Mouse (Mus musculus) embryonic facial prominence, embryonic 10.5 days (tissue): Measurements from ENCODE around the gene Pskh1. TPM values are rescaled to one million over a fixed set of nuclear protein-coding genes. Genes with fewer than 3 reads are reported as not detected.
A peak's percentile ranks its signal among the peaks of the same experiment; 100 is the strongest.

ENCODE experiments used
- DNase-seq: peaks from one replicate; pipeline ENCODE4 v3.0.0-alpha.2; 2017; ENCODE audit warnings: low spot score
- H3K27ac ChIP-seq: fragments of 300-500 bp; sonication (generic); replicated peaks from 2 replicates; pipeline ENCODE4 v1.5.1; 2016; ENCODE audit warnings: mild to moderate bottlenecking
- H3K27me3 ChIP-seq: fragments of 300-500 bp; sonication (generic); replicated peaks from 2 replicates; pipeline ENCODE4 v1.6.1; 2016; ENCODE audit warnings: low read depth, mild to moderate bottlenecking; ENCODE audit not compliant: poor library complexity, severe bottlenecking
- H3K36me3 ChIP-seq: fragments of 300-500 bp; sonication (generic); replicated peaks from 2 replicates; pipeline ENCODE4 v1.6.1; 2016; ENCODE audit warnings: mild to moderate bottlenecking, moderate library complexity
- H3K4me1 ChIP-seq: fragments of 300-500 bp; sonication (generic); 2 replicates; pipeline ENCODE4 v1.6.1; 2016
- H3K4me3 ChIP-seq: fragments of 300-500 bp; sonication (generic); 2 replicates; pipeline ENCODE4 v1.5.1; 2016; ENCODE audit warnings: mild to moderate bottlenecking, moderate library complexity
- H3K9me3 ChIP-seq: fragments of 300-500 bp; sonication (generic); 2 replicates; pipeline ENCODE4 v1.6.1; 2016; ENCODE audit warnings: mild to moderate bottlenecking
- WGBS: fragments of 180-500 bp; shearing (Covaris S2); methylation state at CpG from one replicate; pipeline ENCODE4 v1.1.7; 2016; 5-methylcytosine and 5-hydroxymethylcytosine counted together
- polyA plus RNA-seq: library from polyadenylated mRNA; unstranded; fragments of >200 nt; fragmentation: Nextera tagmentation; extraction: Ambion mirVana; gene quantifications from 2 replicates; pipeline ENCODE4 v1.2.1, GENCODE M21; 2016

Pskh1 gene
- polyA plus RNA-seq, 1 experiment from 2014 or later = 38.1 TPM

GRCm38 (mm10) chr8:105942542-105942941, 42.3 kb downstream of the Pskh1 start:
- no peak for DNase-seq
- no peaks in the 10 kb centered on the region for H3K27me3 ChIP-seq

GRCm38 (mm10) chr8:105943321-105943739, 43.1 kb downstream of the Pskh1 start, which contains the start of gene Lcat:
Lcat (minus strand) TSS chr8:105943382.
- Histone ChIP-seq H3K9me3 (no peaks in the 10 kb centered on the region), H3K4me3 (no peak within 1 kb of the TSS), H3K27ac (no peak within 1 kb of the TSS), H3K36me3 (peaks cover 87% of the 10 kb centered on the region), H3K4me1 (peaks cover 5% of the 10 kb centered on the region), H3K27me3 (no peaks in the 10 kb centered on the region)
- no peak for DNase-seq
- 84% methylated on average over 8 of the region's 8 CpGs for WGBS

More at GRCm38 (mm10) chr8:105942542-105942941, 42.3 kb downstream of the Pskh1 start:
- Histone ChIP-seq H3K36me3 (peaks cover 79% of the 10 kb centered on the region), H3K27ac (no peak overlapping the region), H3K4me3 (no peak overlapping the region), H3K9me3 (no peaks in the 10 kb centered on the region), H3K4me1 (peaks cover 13% of the 10 kb centered on the region)
- WGBS = 96% methylated on average over 5 of the region's 5 CpGs

- WGBS = 91% methylated on average over 10 of the region's 10 CpGs
- Histone ChIP-seq H3K27ac (no peak overlapping the region), H3K36me3 (peaks cover 96% of the 10 kb centered on the region), H3K27me3 (no peaks in the 10 kb centered on the region), H3K4me3 (no peak overlapping the region), H3K9me3 (no peaks in the 10 kb centered on the region), H3K4me1 (peaks cover 13% of the 10 kb centered on the region)
- DNase-seq = no peak
Measured at GRCm38 (mm10) chr8:105949350-105949749, 49.1 kb downstream of the Pskh1 start.

- 23% methylated on average over 7 of the region's 7 CpGs for WGBS
Measured at GRCm38 (mm10) chr8:105951057-105951659, 50.9 kb downstream of the Pskh1 start.

GRCm38 (mm10) chr8:105956556-105956955, 56.3 kb downstream of the Pskh1 start:
- no peaks in the 10 kb centered on the region for H3K27me3 ChIP-seq
- WGBS = 89% methylated on average over 4 of the region's 4 CpGs
- H3K4me3 ChIP-seq = no peak overlapping the region
- H3K27ac ChIP-seq = no peak overlapping the region
- no peaks in the 10 kb centered on the region for H3K9me3 ChIP-seq
- peaks cover 85% of the 10 kb centered on the region for H3K36me3 ChIP-seq
- H3K4me1 ChIP-seq = peaks cover 4% of the 10 kb centered on the region
- DNase-seq = no peak

More at GRCm38 (mm10) chr8:105951057-105951659, 50.9 kb downstream of the Pskh1 start:
- H3K9me3 ChIP-seq = no peaks in the 10 kb centered on the region
- peaks cover 13% of the 10 kb centered on the region for H3K4me1 ChIP-seq
- peak overlapping the region; percentile 61; the same call in 1 of the 2 replicates for H3K27ac ChIP-seq
- no peak overlapping the region for H3K4me3 ChIP-seq
- H3K36me3 ChIP-seq = peaks cover 96% of the 10 kb centered on the region
- no peaks in the 10 kb centered on the region for H3K27me3 ChIP-seq
- peak; percentile 62 for DNase-seq

GRCm38 (mm10) chr8:105957813-105958212, 57.6 kb downstream of the Pskh1 start:
- Histone ChIP-seq H3K27me3 (no peaks in the 10 kb centered on the region), H3K4me1 (peaks cover 6% of the 10 kb centered on the region; the same call in 1 of the 2 replicates)

GRCm38 (mm10) chr8:105959350-105959749, 59.1 kb downstream of the Pskh1 start:
- DNase-seq = no peak
- Histone ChIP-seq H3K27ac (no peak overlapping the region), H3K4me3 (no peak overlapping the region), H3K4me1 (peaks cover 15% of the 10 kb centered on the region), H3K36me3 (peaks cover 64% of the 10 kb centered on the region), H3K27me3 (peaks cover 2% of the 10 kb centered on the region; the same call in 1 of the 2 replicates), H3K9me3 (no peaks in the 10 kb centered on the region)
- 90% methylated on average over 7 of the region's 7 CpGs for WGBS

More at GRCm38 (mm10) chr8:105957813-105958212, 57.6 kb downstream of the Pskh1 start:
- 63% methylated on average over 3 of the region's 4 CpGs for WGBS
- H3K9me3 ChIP-seq = no peaks in the 10 kb centered on the region
- peaks cover 80% of the 10 kb centered on the region for H3K36me3 ChIP-seq
- DNase-seq = no peak
- no peak overlapping the region for H3K4me3 ChIP-seq
- H3K27ac ChIP-seq = no peak overlapping the region

- 77% methylated on average over 14 of the region's 14 CpGs for WGBS
- no peak overlapping the region for H3K4me3 ChIP-seq
- no peak overlapping the region for H3K27ac ChIP-seq
- no peaks in the 10 kb centered on the region for H3K9me3 ChIP-seq
- H3K4me1 ChIP-seq = peaks cover 31% of the 10 kb centered on the region
- peaks cover 10% of the 10 kb centered on the region; the same call in 1 of the 2 replicates for H3K27me3 ChIP-seq
- H3K36me3 ChIP-seq = peaks cover 47% of the 10 kb centered on the region
- no peak for DNase-seq
Measured at GRCm38 (mm10) chr8:105961101-105961500, 60.9 kb downstream of the Pskh1 start.

GRCm38 (mm10) chr8:105961536-105961935, 61.3 kb downstream of the Pskh1 start:
- no peak overlapping the region for H3K4me3 ChIP-seq
- no peak for DNase-seq
- H3K36me3 ChIP-seq = peaks cover 43% of the 10 kb centered on the region
- peaks cover 35% of the 10 kb centered on the region for H3K4me1 ChIP-seq
- peaks cover 13% of the 10 kb centered on the region for H3K27me3 ChIP-seq
- WGBS = 88% methylated on average over 10 of the region's 10 CpGs
- H3K27ac ChIP-seq = no peak overlapping the region
- H3K9me3 ChIP-seq = no peaks in the 10 kb centered on the region

GRCm38 (mm10) chr8:105964506-105965265, 64.4 kb downstream of the Pskh1 start:
- H3K4me3 ChIP-seq = peak overlapping the region; percentile 72
- peaks cover 14% of the 10 kb centered on the region for H3K36me3 ChIP-seq
- peak overlapping the region; percentile 41; the same call in 1 of the 2 replicates for H3K27ac ChIP-seq
- DNase-seq = peak; percentile 13
- H3K27me3 ChIP-seq = peaks cover 30% of the 10 kb centered on the region
- WGBS = 64% methylated on average over 12 of the region's 12 CpGs
- peaks cover 42% of the 10 kb centered on the region for H3K4me1 ChIP-seq
- no peaks in the 10 kb centered on the region for H3K9me3 ChIP-seq

- Histone ChIP-seq H3K4me3 (peak overlapping the region; percentile 72), H3K9me3 (no peaks in the 10 kb centered on the region), H3K27ac (peak overlapping the region; percentile 85), H3K4me1 (peaks cover 42% of the 10 kb centered on the region), H3K36me3 (peaks cover 7% of the 10 kb centered on the region), H3K27me3 (peaks cover 30% of the 10 kb centered on the region)
- DNase-seq = no peak
- WGBS = 2% methylated on average over 40 of the region's 40 CpGs
Measured at GRCm38 (mm10) chr8:105965266-105965904, 65.1 kb downstream of the Pskh1 start.

GRCm38 (mm10) chr8:105965905-105966341, 65.7 kb downstream of the Pskh1 start, which contains the start of gene Slc12a4:
Slc12a4 (minus strand) TSS chr8:105966097.
- peak within 1 kb of the TSS; percentile 72 for H3K4me3 ChIP-seq
- peaks cover 42% of the 10 kb centered on the region for H3K4me1 ChIP-seq
- peak; percentile 93 for DNase-seq
- WGBS = under 1% methylated on average over 47 of the region's 47 CpGs
- 0 out of 2 replicates have a peak, but pooled peaks cover 3% of the 10 kb centered on the region for H3K36me3 ChIP-seq
- peaks cover 30% of the 10 kb centered on the region for H3K27me3 ChIP-seq
- peak within 1 kb of the TSS; percentile 85 for H3K27ac ChIP-seq
- H3K9me3 ChIP-seq = no peaks in the 10 kb centered on the region
